In the genomic region with DNA sequence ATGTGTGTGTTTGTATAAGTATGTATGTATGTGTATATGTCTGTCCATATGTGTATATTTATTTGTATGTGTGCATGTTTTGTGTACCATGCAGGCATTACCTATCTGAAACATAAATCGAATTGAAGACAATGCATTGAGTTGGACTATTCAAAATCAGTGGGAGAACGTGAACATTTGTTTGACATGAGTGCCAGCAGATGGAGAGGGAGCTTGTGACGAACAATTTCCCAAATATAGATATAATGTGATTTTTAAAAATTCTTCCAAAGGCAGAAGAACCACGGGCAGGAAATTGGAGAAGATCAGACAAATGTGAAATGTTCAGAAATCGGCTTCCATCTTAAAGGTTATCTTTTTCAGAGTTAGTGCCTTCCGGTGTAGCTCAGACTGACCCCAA, we compare ENCODE assay signal across 24 mouse cellular contexts.
"Had no signal": no experiment of that assay in that cellular context is flagged by ENCODE, and none has a peak within 500 bp of the region (broad histone marks: within the 10 kb centered on the region; RNA-seq: fewer than 3 reads in every experiment).

No protein-coding gene starts in this region.

- H3K27me3 ChIP-seq: heart, embryonic 12.5 days; hindbrain, embryonic 12.5 days; kidney, embryonic 15.5 days; limb, embryonic 13.5 days; limb, embryonic 15.5 days; liver, embryonic 12.5 days had no signal

- H3K36me3 ChIP-seq: heart, embryonic 10.5 days; heart, embryonic 12.5 days; hindbrain, embryonic 10.5 days; hindbrain, embryonic 12.5 days; kidney, embryonic 15.5 days; limb, embryonic 13.5 days; limb, embryonic 15.5 days; liver, embryonic 12.5 days had no signal

- H3K4me3 ChIP-seq: gastrocnemius, adult 2 months; heart, embryonic 10.5 days; heart, embryonic 12.5 days; hindbrain, embryonic 10.5 days; hindbrain, embryonic 12.5 days; kidney, embryonic 15.5 days; limb, embryonic 13.5 days; limb, embryonic 15.5 days; liver, embryonic 12.5 days had no signal

- H3K9me3 ChIP-seq: heart, embryonic 10.5 days; heart, embryonic 12.5 days; hindbrain, embryonic 10.5 days; hindbrain, embryonic 12.5 days; kidney, embryonic 15.5 days; limb, embryonic 13.5 days; limb, embryonic 15.5 days; liver, embryonic 12.5 days had no signal

- H3K4me1 ChIP-seq: hindbrain, embryonic 10.5 days; hindbrain, embryonic 12.5 days; kidney, embryonic 15.5 days; limb, embryonic 13.5 days; limb, embryonic 15.5 days; liver, embryonic 12.5 days had no signal

- ATAC-seq: hindbrain, embryonic 16.5 days; liver, embryonic 12.5 days had no signal

- DNase-seq: gastrocnemius, adult 2 months; gastrocnemius, postnatal 10 days; gastrocnemius, postnatal 25 days; heart, adult 18-20 months; heart, postnatal 10 days; heart, postnatal 4 days; kidney, adult 11 months; kidney, adult 2 months; kidney, adult 9 months; kidney, postnatal 14 days; kidney, postnatal 36 days; left cerebral cortex, postnatal 4 days had no signal

- H3K27ac ChIP-seq: gastrocnemius, adult 2 months; heart, embryonic 10.5 days; hindbrain, embryonic 10.5 days; hindbrain, embryonic 12.5 days; hindbrain, embryonic 14.5 days; kidney, embryonic 15.5 days; kidney, postnatal 0 days; limb, embryonic 13.5 days; limb, embryonic 15.5 days; liver, embryonic 12.5 days; liver, embryonic 14.5 days had no signal

- H3K4me2 ChIP-seq: heart, embryonic 12.5 days; hindbrain, embryonic 12.5 days; hindbrain, embryonic 14.5 days; kidney, embryonic 15.5 days; limb, embryonic 13.5 days; limb, embryonic 15.5 days; liver, embryonic 12.5 days had no signal

- H3K9ac ChIP-seq: heart, embryonic 12.5 days; hindbrain, embryonic 12.5 days; hindbrain, embryonic 14.5 days; kidney, embryonic 15.5 days; limb, embryonic 13.5 days; limb, embryonic 15.5 days; liver, embryonic 12.5 days; liver, embryonic 14.5 days had no signal
